Mouse (Mus musculus): ENCODE measurements around the gene Rpgrip1l.

GRCm38 (mm10) chr8:91224227-91224626 lies 88.8 kb downstream of the Rpgrip1l start:
- TF ChIP-seq POLR2AphosphoS2 (IDR thresholded peaks at IDR 0.05; ENCODE audit: low read depth, low read length) (no peak), CHD1 (IDR thresholded peaks at IDR 0.05; ENCODE audit: low read depth, low read length) (no peak), CTCF (conservative IDR thresholded peaks at IDR 0.05 in 1 of 2, IDR thresholded peaks at IDR 0.05 in 1 of 2; ENCODE audit: low read depth in 2 of 2, low read length in 2 of 2) (no peak), MAX (IDR thresholded peaks at IDR 0.05; ENCODE audit: low read length) (no peak), MYC (IDR thresholded peaks at IDR 0.05; ENCODE audit: low read depth, low read length) (no peak), CHD2 (IDR thresholded peaks at IDR 0.05; ENCODE audit: low read length) (no peak), MXI1 (IDR thresholded peaks at IDR 0.05; ENCODE audit: low read depth, low read length) (no peak), RCOR1 (conservative IDR thresholded peaks at IDR 0.05; ENCODE audit: low read depth, low read length) (no peak), BHLHE40 (IDR thresholded peaks at IDR 0.05; ENCODE audit: low read depth, low read length) (no peak), POLR2A (IDR thresholded peaks at IDR 0.05; ENCODE audit: low read depth, low read length) (no peak), PAX5 (IDR thresholded peaks at IDR 0.05; ENCODE audit: low read length) (no peak), ETS1 (conservative IDR thresholded peaks at IDR 0.05; ENCODE audit: low read depth, low read length) (no peak), UBTF (IDR thresholded peaks at IDR 0.05; ENCODE audit: low read depth, low read length) (no peak)

All from CH12.LX (cell line).